Mouse (Mus musculus) MEL (cell line): Measurements from ENCODE around the gene Vegfb. TPM values are rescaled to one million over a fixed set of nuclear protein-coding genes. Genes with fewer than 3 reads are reported as not detected.

Source experiments
- DNase-seq: peaks from one replicate; pipeline ENCODE4 v3.0.0; 2011; ENCODE audit warnings: low read depth, low spot score
- H3K27ac ChIP-seq: 2 replicates; pipeline ENCODE4 v1.5.1; 2012; ENCODE audit warnings: low read depth, mild to moderate bottlenecking, control low read depth, low read length, moderate library complexity; ENCODE audit not compliant: control insufficient read depth
- H3K27me3 ChIP-seq, 2 experiments: fragments of 150-350 bp in 1 of 2; sonication (generic) in 1 of 2; 2 replicates each; pipeline ENCODE4 v1.6.1; 2012; ENCODE audit warnings: low read length in 2 of 2, mild to moderate bottlenecking in 2 of 2, improper control_type of control experiment in 1 of 2, moderate library complexity in 1 of 2; ENCODE audit not compliant: insufficient read depth in 2 of 2, control insufficient read depth in 1 of 2
- H3K36me3 ChIP-seq, 2 experiments: 2 replicates each; pipeline ENCODE4 v1.6.1; 2012 to 2014; ENCODE audit warnings: low read length in 2 of 2, improper control_type of control experiment in 1 of 2, inconsistent platforms in 1 of 2, mild to moderate bottlenecking in 1 of 2; ENCODE audit not compliant: insufficient read depth in 2 of 2, control insufficient read depth in 1 of 2
- H3K4me1 ChIP-seq, 2 experiments: fragments of 150-350 bp in 1 of 2; sonication (generic) in 1 of 2; 2 replicates each; pipeline ENCODE4 v1.6.1; 2012; ENCODE audit warnings: low read length in 2 of 2, improper control_type of control experiment in 1 of 2, mild to moderate bottlenecking in 1 of 2; ENCODE audit not compliant: insufficient read depth in 2 of 2, control insufficient read depth in 1 of 2
- H3K4me3 ChIP-seq, 2 experiments: fragments of 150-350 bp in 1 of 2; sonication (generic) in 1 of 2; 2 replicates each; pipeline ENCODE4 v1.5.1; 2012; ENCODE audit warnings: low read depth in 2 of 2, low read length in 2 of 2, mild to moderate bottlenecking in 2 of 2, moderate library complexity in 2 of 2, control low read depth in 1 of 2, improper control_type of control experiment in 1 of 2; ENCODE audit not compliant: control insufficient read depth in 1 of 2, insufficient read depth in 1 of 2
- H3K79me2 ChIP-seq: 2 replicates; pipeline ENCODE4 v1.6.1; 2012; ENCODE audit warnings: mild to moderate bottlenecking, low read length, moderate library complexity; ENCODE audit not compliant: control insufficient read depth, poor library complexity, insufficient read depth
- H3K9ac ChIP-seq: 2 replicates; pipeline ENCODE4 v1.6.1; 2012; ENCODE audit warnings: low read depth, mild to moderate bottlenecking, control low read depth, low read length, moderate library complexity; ENCODE audit not compliant: control insufficient read depth, poor library complexity, severe bottlenecking
- H3K9me3 ChIP-seq: fragments of 150-350 bp; sonication (generic); replicated peaks from 2 replicates; pipeline ENCODE4 v1.6.1; 2012; ENCODE audit warnings: mild to moderate bottlenecking, low read length, improper control_type of control experiment, moderate library complexity; ENCODE audit not compliant: insufficient read depth
- BHLHE40 ChIP-seq: IDR thresholded peaks from 2 replicates; pipeline ENCODE4 v1.6.1; 2012; ENCODE audit warnings: low read depth, mild to moderate bottlenecking, inconsistent platforms, low read length, improper control_type of control experiment, borderline replicate concordance
- E2F4 ChIP-seq: IDR thresholded peaks from 2 replicates; pipeline ENCODE4 v1.6.1; 2011; ENCODE audit warnings: low read depth, low read length, improper control_type of control experiment, borderline replicate concordance
- ELF1 ChIP-seq: IDR thresholded peaks from 2 replicates; pipeline ENCODE4 v1.6.1; 2014; ENCODE audit warnings: low read depth, mild to moderate bottlenecking, inconsistent platforms, low read length, improper control_type of control experiment, moderate library complexity
- ETS1 ChIP-seq: IDR thresholded peaks from 2 replicates; pipeline ENCODE4 v1.6.1; 2012; ENCODE audit warnings: low read depth, mild to moderate bottlenecking, inconsistent platforms, low read length, improper control_type of control experiment, moderate library complexity
- GABPA ChIP-seq: IDR thresholded peaks from 2 replicates; pipeline ENCODE4 v1.6.1; 2012; ENCODE audit warnings: low read depth, mild to moderate bottlenecking, inconsistent platforms, low read length, improper control_type of control experiment, moderate library complexity
- GATA1 ChIP-seq: IDR thresholded peaks from 2 replicates; pipeline ENCODE4 v1.6.1; 2011; ENCODE audit warnings: low read depth, low read length, improper control_type of control experiment
- JUND ChIP-seq: IDR thresholded peaks from 2 replicates; pipeline ENCODE4 v1.6.1; 2011; ENCODE audit warnings: low read depth, mild to moderate bottlenecking, improper control_type of control experiment, low read length
- MAFK ChIP-seq: IDR thresholded peaks from 2 replicates; pipeline ENCODE4 v1.6.1; 2011; ENCODE audit warnings: low read depth, mild to moderate bottlenecking, low read length, improper control_type of control experiment, borderline replicate concordance
- MAX ChIP-seq: IDR thresholded peaks from 2 replicates; pipeline ENCODE4 v1.6.1; 2011; ENCODE audit warnings: low read length, improper control_type of control experiment
- MAZ ChIP-seq: IDR thresholded peaks from 2 replicates; pipeline ENCODE4 v1.6.1; 2012; ENCODE audit warnings: low read depth, mild to moderate bottlenecking, inconsistent platforms, low read length, improper control_type of control experiment
- MXI1 ChIP-seq: IDR thresholded peaks from 2 replicates; pipeline ENCODE4 v1.6.1; 2011; ENCODE audit warnings: mild to moderate bottlenecking, low read depth, low read length, improper control_type of control experiment
- MYC ChIP-seq: IDR thresholded peaks from 2 replicates; pipeline ENCODE4 v1.6.1; 2011; ENCODE audit warnings: low read depth, mild to moderate bottlenecking, low read length, improper control_type of control experiment, moderate library complexity
- NELFE ChIP-seq: IDR thresholded peaks from 2 replicates; pipeline ENCODE4 v1.6.1; 2011; ENCODE audit warnings: low read depth, low read length, improper control_type of control experiment
- POLR2AphosphoS2 ChIP-seq: IDR thresholded peaks from 2 replicates; pipeline ENCODE4 v1.6.1; 2011; ENCODE audit warnings: low read length, improper control_type of control experiment
- POLR2AphosphoS5 ChIP-seq: IDR thresholded peaks from 2 replicates; pipeline ENCODE4 v1.6.1; 2012; ENCODE audit warnings: low read depth, borderline replicate concordance, mild to moderate bottlenecking, inconsistent platforms, low read length, moderate library complexity, mixed read lengths
- SIN3A ChIP-seq: IDR thresholded peaks from 2 replicates; pipeline ENCODE4 v1.6.1; 2012; ENCODE audit warnings: low read length, improper control_type of control experiment, inconsistent platforms
- SMC3 ChIP-seq: IDR thresholded peaks from 2 replicates; pipeline ENCODE4 v1.6.1; 2011; ENCODE audit warnings: low read depth, low read length, improper control_type of control experiment
- TAL1 ChIP-seq: IDR thresholded peaks from 2 replicates; pipeline ENCODE4 v1.6.1; 2012; ENCODE audit warnings: mild to moderate bottlenecking, inconsistent platforms, low read length, moderate library complexity, mixed read lengths
- TCF12 ChIP-seq: IDR thresholded peaks from 2 replicates; pipeline ENCODE4 v1.6.1; 2014; ENCODE audit warnings: low read depth, mild to moderate bottlenecking, inconsistent platforms, low read length, improper control_type of control experiment, moderate library complexity
- UBTF ChIP-seq: IDR thresholded peaks from 2 replicates; pipeline ENCODE4 v1.6.1; 2012; ENCODE audit warnings: low read depth, mild to moderate bottlenecking, inconsistent platforms, low read length, improper control_type of control experiment, moderate library complexity, borderline replicate concordance; ENCODE audit not compliant: insufficient read depth
- USF1 ChIP-seq: IDR thresholded peaks from 2 replicates; pipeline ENCODE4 v1.6.1; 2014; ENCODE audit warnings: low read depth, mild to moderate bottlenecking, inconsistent platforms, low read length, improper control_type of control experiment, moderate library complexity
- ZC3H11A ChIP-seq: IDR thresholded peaks from 2 replicates; pipeline ENCODE4 v1.6.1; 2012; ENCODE audit warnings: low read depth, mild to moderate bottlenecking, inconsistent platforms, low read length, improper control_type of control experiment
- ZKSCAN1 ChIP-seq: IDR thresholded peaks from 2 replicates; pipeline ENCODE4 v1.6.1; 2012; ENCODE audit warnings: low read depth, mild to moderate bottlenecking, inconsistent platforms, low read length, improper control_type of control experiment, moderate library complexity
- ZMIZ1 ChIP-seq: IDR thresholded peaks from 2 replicates; pipeline ENCODE4 v1.6.1; 2012; ENCODE audit warnings: low read depth, mild to moderate bottlenecking, inconsistent platforms, low read length, improper control_type of control experiment, moderate library complexity
- polyA plus RNA-seq, 2 experiments: library from polyadenylated mRNA; stranded (reverse) in 1 of 2; unstranded in 1 of 2; fragments of >175 nt in 1 of 2; fragments of >200 nt in 1 of 2; gene quantifications; 2 replicates each; pipeline versions ENCODE4 v1.2.1 to v1.2.4; 2012; ENCODE audit warnings: low replicate concordance in 2 of 2, low read depth in 1 of 2; ENCODE audit not compliant: insufficient read length in 2 of 2, insufficient read depth in 1 of 2, missing spikeins in 1 of 2
- total RNA-seq: library from RNA; depleted of rRNA; stranded (reverse); fragments of 300-350 nt; gene quantifications from 2 replicates; pipeline ENCODE4 v1.2.3, GENCODE M21; 2012

Gene Vegfb
- total and polyA plus RNA-seq, 3 experiments: 11.2 to 67.6 TPM; not detected in 1

DNA sequence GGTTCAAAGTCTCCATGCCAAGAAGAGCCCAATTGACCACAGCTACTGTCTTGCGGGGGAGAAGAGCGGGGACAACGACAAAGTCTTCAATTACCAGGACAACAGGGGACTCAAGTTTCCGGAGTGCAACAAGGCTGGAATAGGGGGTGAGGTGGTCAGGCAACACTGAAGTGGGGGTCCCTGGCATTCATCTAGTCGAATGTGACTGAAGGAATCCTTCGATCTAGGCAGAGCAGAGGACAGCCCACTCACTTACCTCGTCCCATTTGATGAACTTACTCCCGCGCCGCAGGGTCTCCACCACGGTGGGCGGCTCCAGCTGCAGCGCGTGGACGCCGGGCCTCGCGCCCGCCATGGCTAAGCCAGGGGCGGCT, 18.2 kb downstream of the Vegfb start:
- Histone ChIP-seq H3K36me3 (peaks cover 0 to 18% of the 10 kb centered on the region in 2 experiments; a peak in 2 of 4 replicates), H3K4me3 (peak overlapping the region; percentile 49 to 75), H3K4me1 (peaks cover 4 to 40% of the 10 kb centered on the region in 2 experiments), H3K27ac (no peak overlapping the region), H3K9ac (peak overlapping the region; percentile 59), H3K79me2 (no peaks in the 10 kb centered on the region; the same call in 1 of the 2 replicates), H3K27me3 (no peaks in the 10 kb centered on the region), H3K9me3 (no peaks in the 10 kb centered on the region)
- DNase-seq: peak; percentile 60
- TF ChIP-seq UBTF: no peak
- TF ChIP-seq POLR2AphosphoS2: no peak
- TF ChIP-seq GATA1: no peak
- no peak for TF ChIP-seq BHLHE40
- TF ChIP-seq GABPA: no peak
- no peak for TF ChIP-seq NELFE
- no peak for TF ChIP-seq USF1
- no peak for TF ChIP-seq ZMIZ1
- no peak for TF ChIP-seq MYC
- no peak for TF ChIP-seq SMC3

DNA sequence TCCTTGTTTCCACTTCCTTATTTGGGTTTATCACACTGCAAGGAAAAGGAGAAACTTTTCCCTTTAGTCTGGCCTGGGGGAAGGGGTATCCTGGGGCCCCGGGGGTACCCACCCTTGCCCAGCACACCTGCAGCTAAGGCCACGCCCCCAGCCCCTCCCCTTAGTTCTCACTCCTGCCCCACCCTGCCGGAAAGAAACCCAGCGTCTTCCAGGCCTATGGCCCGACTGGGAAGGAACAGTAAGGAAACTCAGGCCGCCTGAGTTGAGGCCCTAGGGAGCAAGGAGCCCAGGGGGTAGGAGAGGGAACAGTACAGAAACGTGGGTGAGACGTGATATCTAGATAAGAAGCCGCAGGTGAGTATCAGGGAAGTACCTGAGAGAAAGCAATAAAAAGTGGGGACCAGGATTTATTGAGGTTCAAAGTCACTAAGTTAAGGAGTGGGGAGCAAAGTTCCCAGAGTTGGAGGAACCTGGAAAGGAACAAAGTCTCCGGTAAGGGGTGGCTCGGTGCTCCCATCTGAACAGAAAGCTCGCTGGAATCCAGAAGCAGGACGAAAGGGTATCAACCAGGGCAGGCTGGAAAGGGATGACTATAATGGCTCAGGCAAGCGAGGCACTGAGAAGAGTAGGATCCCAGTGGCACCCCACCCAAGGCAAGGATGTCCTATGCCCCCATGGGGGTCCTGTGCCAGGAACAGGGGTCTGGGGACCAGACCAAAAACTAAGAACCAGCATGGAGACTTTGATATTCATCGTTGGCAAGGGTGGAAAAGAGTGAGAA, 18.8 kb downstream of the Vegfb start:
- peaks cover 0 to 18% of the 10 kb centered on the region in 2 experiments; a peak in 2 of 4 replicates for H3K36me3 ChIP-seq
- H3K9me3 ChIP-seq: no peaks in the 10 kb centered on the region
- peak overlapping the region; percentile 59 for H3K9ac ChIP-seq
- DNase-seq: peak; percentile 42
- no peaks in the 10 kb centered on the region for H3K27me3 ChIP-seq
- H3K4me1 ChIP-seq: peaks cover 4 to 40% of the 10 kb centered on the region in 2 experiments
- H3K27ac ChIP-seq: no peak overlapping the region
- TF ChIP-seq ZKSCAN1: no peak
- peak; percentile 40; the same call in 1 of the 2 replicates for TF ChIP-seq MAZ
- TF ChIP-seq E2F4: no peak
- TF ChIP-seq MAX: no peak
- no peak for TF ChIP-seq POLR2AphosphoS5
- 0 out of 2 replicates have a peak, but pooled peaks have one; percentile 2 for TF ChIP-seq MXI1
- TF ChIP-seq JUND: no peak
- no peak; the same call in 1 of the 2 replicates for TF ChIP-seq SIN3A
- no peak for TF ChIP-seq ZC3H11A
- no peak for TF ChIP-seq TAL1
- no peak for TF ChIP-seq POLR2AphosphoS2
- no peak for TF ChIP-seq MYC
- no peak for TF ChIP-seq NELFE
- no peak for TF ChIP-seq ETS1
- no peak for TF ChIP-seq ELF1
- TF ChIP-seq TCF12: no peak
- TF ChIP-seq MAFK: no peak
- H3K79me2 ChIP-seq: no peaks in the 10 kb centered on the region; the same call in 1 of the 2 replicates
- peak overlapping the region; percentile 49 to 75 for H3K4me3 ChIP-seq
